Mouse (Mus musculus): ENCODE measurements around the gene Vmn1r89.

Vmn1r89 gene

GRCm38 (mm10) chr7:13212720-13213119 is at the start of gene Vmn1r89:
Gene Vmn1r89 (plus strand): TSS chr7:13213020.
- no peak for DNase-seq (ENCODE audit: low spot score in 2 of 2)

- peak in 1 of 2 experiments; percentile 18 for DNase-seq (ENCODE audit: low spot score in 2 of 2)
Measured at GRCm38 (mm10) chr7:13260746-13261700, 48.2 kb downstream of the Vmn1r89 start.

GRCm38 (mm10) chr7:13263851-13264250 is 51.0 kb downstream of the Vmn1r89 start:
- no peak for DNase-seq (ENCODE audit: low spot score in 2 of 2)

GRCm38 (mm10) chr7:13264396-13264795 is 51.6 kb downstream of the Vmn1r89 start:
- no peak for DNase-seq (ENCODE audit: low spot score in 2 of 2)

- no peak for DNase-seq (ENCODE audit: low spot score in 2 of 2)
Measured at GRCm38 (mm10) chr7:13268749-13269260, 56.0 kb downstream of the Vmn1r89 start.

GRCm38 (mm10) chr7:13269394-13269793 is 56.6 kb downstream of the Vmn1r89 start:
- DNase-seq (ENCODE audit: low spot score in 2 of 2): no peak
